Mouse (Mus musculus) limb, embryonic 13.5 days (tissue): ENCODE data around the gene Gchfr. TPM values are rescaled to one million over a fixed set of nuclear protein-coding genes. Genes with fewer than 3 reads are reported as not detected.

Experiments used
- ATAC-seq: fragments of 200-750 bp; cut with Nextera tagmentation; 2 replicates; pipeline ENCODE4 v1.8.0; 2017; ENCODE audit warnings: low read depth, moderate number of reproducible peaks, moderate TSS enrichment; ENCODE audit not compliant: low FRiP score
- H3K27ac ChIP-seq: fragments of 300-500 bp; sonication (generic); 2 replicates; pipeline ENCODE4 v1.5.1; 2015; ENCODE audit warnings: inconsistent platforms, mild to moderate bottlenecking, moderate library complexity
- H3K27me3 ChIP-seq: fragments of 300-500 bp; sonication (generic); 2 replicates; pipeline ENCODE4 v1.6.1; 2015; ENCODE audit warnings: mild to moderate bottlenecking, inconsistent platforms
- H3K36me3 ChIP-seq: fragments of 300-500 bp; sonication (generic); 2 replicates; pipeline ENCODE4 v1.6.1; 2015; ENCODE audit warnings: inconsistent platforms, mild to moderate bottlenecking, moderate library complexity
- H3K4me1 ChIP-seq: fragments of 300-500 bp; sonication (generic); 2 replicates; pipeline ENCODE4 v1.6.1; 2015; ENCODE audit warnings: inconsistent platforms
- H3K4me2 ChIP-seq: fragments of 300-500 bp; sonication (generic); replicated peaks from 2 replicates; pipeline ENCODE4 v1.6.1; 2015; ENCODE audit warnings: inconsistent platforms, mild to moderate bottlenecking, moderate library complexity
- H3K4me3 ChIP-seq: fragments of 300-500 bp; sonication (generic); 2 replicates; pipeline ENCODE4 v1.5.1; 2015; ENCODE audit warnings: moderate library complexity, mild to moderate bottlenecking, inconsistent platforms
- H3K9ac ChIP-seq: fragments of 300-500 bp; sonication (generic); 2 replicates; pipeline ENCODE4 v1.6.1; 2015; ENCODE audit warnings: mild to moderate bottlenecking, inconsistent platforms
- H3K9me3 ChIP-seq: fragments of 300-500 bp; sonication (generic); 2 replicates; pipeline ENCODE4 v1.6.1; 2016; ENCODE audit warnings: inconsistent platforms
- WGBS: fragments of 180-500 bp; shearing (Covaris S2); methylation state at CpG from one replicate; pipeline ENCODE4 v1.1.7; 2015; 5-methylcytosine and 5-hydroxymethylcytosine counted together
- polyA plus RNA-seq: library from polyadenylated mRNA; unstranded; fragments of >200 nt; fragmentation: Nextera tagmentation; extraction: Ambion mirVana; gene quantifications from 2 replicates; pipeline ENCODE4 v1.2.1, GENCODE M21; 2015

Gchfr gene
- polyA plus RNA-seq, 1 experiment from 2014 or later, result 5.8 TPM

DNA sequence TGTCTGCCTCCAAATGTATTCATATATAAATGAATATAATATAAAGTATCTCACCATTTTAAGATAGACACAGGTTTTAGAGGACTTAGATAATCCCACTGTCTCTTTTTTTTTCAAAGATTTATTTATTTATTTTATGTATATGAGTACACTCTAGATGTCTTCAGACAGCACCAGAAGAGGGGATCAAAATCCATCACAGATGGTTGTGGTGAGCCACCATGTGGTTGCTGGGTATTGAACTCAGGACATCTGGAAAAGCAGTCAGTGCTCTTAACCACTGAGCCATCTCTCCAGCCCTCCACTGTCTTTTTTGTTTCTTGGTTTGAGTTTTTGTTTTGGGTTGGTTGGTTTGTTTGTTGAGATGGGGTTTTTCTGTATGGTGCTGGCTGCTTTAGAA lies 9.7 kb upstream of the Gchfr start:
- Histone ChIP-seq H3K36me3 (peaks cover 11% of the 10 kb centered on the region), H3K27ac (no peak overlapping the region), H3K4me3 (0 out of 2 replicates have a peak overlapping the region, but pooled peaks have one; percentile 99), H3K9ac (no peak overlapping the region), H3K27me3 (no peaks in the 10 kb centered on the region), H3K9me3 (no peaks in the 10 kb centered on the region), H3K4me1 (peaks cover 14% of the 10 kb centered on the region), H3K4me2 (no peak overlapping the region; the same call in 1 of the 2 replicates)
- ATAC-seq, result no peak

DNA sequence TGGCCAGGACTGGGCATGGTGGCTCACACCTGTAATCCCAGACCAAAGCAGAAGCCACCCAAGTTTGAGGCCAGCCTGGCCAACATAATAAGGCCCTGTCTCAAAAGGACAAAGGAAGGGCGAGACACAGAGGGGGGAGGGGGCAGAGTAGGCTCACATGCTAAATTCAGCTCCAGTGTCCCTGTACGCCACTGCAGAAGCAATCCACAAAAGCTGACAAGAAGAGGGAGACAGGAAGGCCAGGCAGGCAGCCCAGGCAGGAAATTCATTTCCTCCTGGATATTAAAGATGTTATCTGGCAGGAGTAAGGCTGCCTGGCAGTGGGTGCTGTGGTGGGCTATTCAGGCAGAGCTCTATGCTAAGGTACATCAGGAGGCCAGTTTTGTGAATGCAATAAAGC lies 6.3 kb upstream of the Gchfr start:
- H3K36me3 ChIP-seq, result no peaks in the 10 kb centered on the region
- no peak overlapping the region for H3K4me3 ChIP-seq
- H3K4me2 ChIP-seq, result no peak overlapping the region
- H3K27ac ChIP-seq, result no peak overlapping the region
- no peaks in the 10 kb centered on the region for H3K9me3 ChIP-seq
- H3K4me1 ChIP-seq, result peaks cover 2% of the 10 kb centered on the region
- 51% methylated on average over 2 of the region's 2 CpGs for WGBS
- ATAC-seq, result no peak
- H3K9ac ChIP-seq, result 0 out of 2 replicates have a peak overlapping the region, but pooled peaks have one; percentile 5
- peaks cover 11% of the 10 kb centered on the region for H3K27me3 ChIP-seq

DNA sequence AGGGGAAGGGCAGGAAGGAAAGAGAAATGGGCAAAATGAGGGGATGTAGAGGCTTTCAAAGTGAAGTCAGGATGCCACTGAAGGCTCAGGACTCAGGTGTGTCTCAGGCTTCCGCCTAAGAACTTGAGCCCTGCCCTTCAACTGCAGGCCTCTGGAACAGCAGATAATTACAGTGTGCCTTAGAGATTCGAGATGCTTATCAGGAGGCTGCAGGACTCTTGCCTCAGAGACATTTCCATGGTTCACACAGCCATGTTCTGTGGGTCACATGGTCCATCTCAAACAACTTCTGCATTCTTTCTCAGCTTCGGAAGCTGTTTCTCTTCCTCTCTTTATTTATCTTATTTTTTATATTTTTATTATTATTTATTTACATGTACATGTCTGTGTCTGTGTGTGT lies 4.4 kb upstream of the Gchfr start:
- H3K9me3 ChIP-seq, result no peaks in the 10 kb centered on the region
- no peak overlapping the region for H3K4me3 ChIP-seq
- no peaks in the 10 kb centered on the region for H3K36me3 ChIP-seq
- H3K27me3 ChIP-seq, result peaks cover 30% of the 10 kb centered on the region
- 60% methylated on average over 3 of the region's 3 CpGs for WGBS
- no peak for ATAC-seq
- no peak overlapping the region for H3K9ac ChIP-seq
- no peak overlapping the region for H3K27ac ChIP-seq
- peaks cover 15% of the 10 kb centered on the region for H3K4me1 ChIP-seq
- H3K4me2 ChIP-seq, result no peak overlapping the region

DNA sequence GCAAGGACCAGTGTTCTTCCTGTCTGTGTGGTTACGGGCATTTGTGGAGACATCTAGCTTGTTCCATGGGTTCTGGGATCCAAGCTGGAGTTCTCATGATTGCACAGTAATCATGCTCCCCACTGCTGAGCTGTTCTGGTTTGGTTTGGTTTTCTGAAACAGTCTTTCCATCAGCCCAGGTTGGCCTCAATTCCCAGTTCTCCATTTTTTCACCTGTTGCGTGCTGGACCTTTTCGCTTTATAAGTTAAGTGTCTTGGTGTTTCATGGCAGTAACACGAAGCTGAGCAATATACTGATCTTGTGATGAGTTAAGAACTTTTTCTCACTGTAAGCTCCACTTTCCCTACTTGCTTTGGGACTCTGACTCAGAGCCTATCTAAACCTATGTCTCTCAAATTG lies 3.6 kb upstream of the Gchfr start:
- Histone ChIP-seq H3K27ac (no peak overlapping the region), H3K9me3 (no peaks in the 10 kb centered on the region), H3K27me3 (peaks cover 35% of the 10 kb centered on the region), H3K9ac (no peak overlapping the region), H3K4me3 (no peak overlapping the region), H3K4me2 (no peak overlapping the region), H3K4me1 (peaks cover 16% of the 10 kb centered on the region), H3K36me3 (no peaks in the 10 kb centered on the region)
- 80% methylated on average over 4 of the region's 4 CpGs for WGBS
- no peak for ATAC-seq

DNA sequence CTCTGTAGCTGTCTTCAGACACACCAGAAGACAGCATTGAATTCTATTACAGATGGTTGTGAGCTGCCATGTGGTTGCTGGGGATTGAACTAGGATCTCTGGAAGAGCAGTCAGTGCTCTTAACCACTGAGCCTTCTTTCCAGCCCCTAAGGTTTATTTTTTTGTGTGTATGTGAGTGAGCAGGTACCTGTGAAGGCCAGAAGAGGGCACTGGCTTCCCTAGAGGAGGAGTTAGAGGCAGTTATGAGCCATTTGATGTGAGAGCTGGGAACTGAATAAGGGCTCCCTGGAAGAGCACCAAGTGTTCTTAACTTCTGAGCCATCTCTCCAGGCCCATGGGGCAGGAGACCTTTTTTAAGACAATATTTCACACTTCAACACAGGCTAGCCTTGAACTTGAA lies 2.2 kb upstream of the Gchfr start:
- no peak for ATAC-seq

DNA sequence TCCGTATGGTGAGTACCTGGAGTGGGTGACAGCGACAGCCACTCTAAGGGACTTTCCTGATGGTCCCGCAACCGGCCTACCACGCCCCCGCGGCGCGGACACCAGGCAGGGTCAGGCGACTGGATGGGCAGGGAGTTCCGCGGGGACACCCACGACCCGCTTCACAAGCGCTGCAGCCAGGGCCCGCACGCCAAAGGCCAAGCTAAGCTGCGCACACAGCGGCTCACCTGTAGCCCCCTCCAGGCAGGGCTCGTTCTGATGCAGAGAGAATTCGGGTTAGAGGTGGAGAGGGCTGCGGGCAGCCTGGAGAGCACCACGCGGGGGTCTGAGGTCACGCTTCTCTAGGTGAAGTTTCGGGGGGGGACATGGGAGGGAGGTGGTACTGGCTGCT lies 288 bp downstream of the Gchfr start:
- Histone ChIP-seq H3K4me3 (peak overlapping the region; percentile 58), H3K27ac (no peak overlapping the region), H3K4me1 (peaks cover 21% of the 10 kb centered on the region), H3K27me3 (peaks cover 35% of the 10 kb centered on the region), H3K9me3 (no peaks in the 10 kb centered on the region), H3K36me3 (peaks cover 8% of the 10 kb centered on the region), H3K4me2 (peak overlapping the region; percentile 98), H3K9ac (peak overlapping the region; percentile 65)
- 2% methylated on average over 26 of the region's 26 CpGs for WGBS
- 0 out of 2 replicates have a peak, but pooled peaks have one; percentile 9 for ATAC-seq

More for the DNA sequence above, 2.2 kb upstream of the Gchfr start:
- no peaks in the 10 kb centered on the region for H3K9me3 ChIP-seq
- H3K27ac ChIP-seq, result no peak overlapping the region
- no peaks in the 10 kb centered on the region for H3K36me3 ChIP-seq
- H3K4me1 ChIP-seq, result peaks cover 16% of the 10 kb centered on the region
- no peak overlapping the region for H3K4me3 ChIP-seq
- no peak overlapping the region for H3K4me2 ChIP-seq
- peaks cover 35% of the 10 kb centered on the region for H3K27me3 ChIP-seq
- H3K9ac ChIP-seq, result no peak overlapping the region

DNA sequence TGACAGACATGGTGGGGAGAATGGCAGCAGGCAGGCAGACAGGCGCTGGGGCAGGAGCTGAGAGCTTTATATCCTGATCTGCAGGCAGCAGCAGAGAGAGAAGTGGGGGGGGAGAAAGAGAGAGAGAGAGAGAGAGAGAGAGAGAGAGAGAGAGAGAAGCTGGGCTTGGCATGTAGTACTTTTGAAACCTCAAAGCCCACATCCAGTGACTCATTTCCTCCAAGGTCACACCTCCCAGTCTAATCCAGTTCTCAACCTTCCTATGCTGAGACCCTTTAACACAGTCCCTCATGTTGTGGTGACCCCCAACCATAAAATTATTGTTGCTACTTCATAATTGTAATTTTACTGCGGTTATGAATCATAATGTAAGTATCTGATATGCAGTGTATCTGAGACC lies 2.7 kb downstream of the Gchfr start:
- Histone ChIP-seq H3K36me3 (peaks cover 12% of the 10 kb centered on the region), H3K4me3 (no peak overlapping the region), H3K9me3 (no peaks in the 10 kb centered on the region), H3K27ac (no peak overlapping the region), H3K9ac (no peak overlapping the region), H3K4me1 (peaks cover 34% of the 10 kb centered on the region), H3K4me2 (no peak overlapping the region), H3K27me3 (peaks cover 34% of the 10 kb centered on the region)
- WGBS, result 88% methylated on average over 2 of the region's 2 CpGs
- no peak for ATAC-seq

DNA sequence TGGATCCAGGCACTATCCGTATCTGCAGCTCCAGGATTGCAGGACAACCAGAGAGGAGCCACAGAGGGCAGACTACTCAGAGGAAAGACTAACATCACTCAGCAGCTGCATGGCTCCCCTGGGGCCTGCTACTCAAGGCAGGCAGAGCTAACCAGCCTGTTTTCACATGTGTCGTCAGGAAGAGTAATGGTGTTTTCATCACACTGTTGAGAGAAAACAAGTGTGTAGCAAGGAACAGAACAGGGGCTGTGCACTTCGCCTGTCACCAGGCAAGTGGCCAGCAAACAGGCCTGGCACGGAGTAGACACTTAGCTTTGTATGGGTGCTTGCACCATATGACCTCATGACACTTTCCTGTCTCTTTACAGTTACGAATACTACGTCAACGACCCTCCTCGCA lies 4.0 kb downstream of the Gchfr start:
- H3K9ac ChIP-seq, result no peak overlapping the region
- no peak overlapping the region for H3K27ac ChIP-seq
- H3K9me3 ChIP-seq, result no peaks in the 10 kb centered on the region
- ATAC-seq, result no peak
- WGBS, result 70% methylated on average over 8 of the region's 8 CpGs
- peaks cover 13% of the 10 kb centered on the region for H3K36me3 ChIP-seq
- H3K4me3 ChIP-seq, result no peak overlapping the region
- peaks cover 34% of the 10 kb centered on the region for H3K4me1 ChIP-seq
- H3K27me3 ChIP-seq, result peaks cover 21% of the 10 kb centered on the region
- no peak overlapping the region for H3K4me2 ChIP-seq

DNA sequence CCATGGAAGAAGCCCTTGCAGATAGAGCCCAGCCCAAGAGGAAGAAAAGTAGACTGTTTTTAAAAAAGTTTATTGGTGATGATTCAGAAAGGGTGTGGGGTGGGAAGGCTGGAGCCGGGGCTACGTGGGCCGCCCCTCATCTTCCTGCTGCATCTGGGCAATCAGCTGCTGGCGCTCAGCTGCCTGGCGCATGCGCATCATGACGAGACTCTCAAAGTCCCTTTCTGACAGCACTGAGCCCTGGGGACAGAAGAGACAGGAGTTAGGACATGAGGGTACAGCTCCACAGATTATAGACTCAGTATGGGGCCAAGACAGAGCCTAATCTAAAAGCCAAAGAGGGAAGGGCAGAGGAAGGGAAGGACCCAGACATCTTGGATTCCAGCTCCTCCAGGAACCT lies 4.9 kb downstream of the Gchfr start:
- 88% methylated on average over 7 of the region's 7 CpGs for WGBS
- Histone ChIP-seq H3K36me3 (peaks cover 22% of the 10 kb centered on the region), H3K4me3 (no peak overlapping the region), H3K27ac (no peak overlapping the region), H3K4me1 (peaks cover 26% of the 10 kb centered on the region), H3K9ac (no peak overlapping the region; the same call in 1 of the 2 replicates), H3K9me3 (no peaks in the 10 kb centered on the region), H3K27me3 (peaks cover 13% of the 10 kb centered on the region; the same call in 1 of the 2 replicates), H3K4me2 (peak overlapping the region; percentile 25; the same call in 1 of the 2 replicates)
- no peak for ATAC-seq

DNA sequence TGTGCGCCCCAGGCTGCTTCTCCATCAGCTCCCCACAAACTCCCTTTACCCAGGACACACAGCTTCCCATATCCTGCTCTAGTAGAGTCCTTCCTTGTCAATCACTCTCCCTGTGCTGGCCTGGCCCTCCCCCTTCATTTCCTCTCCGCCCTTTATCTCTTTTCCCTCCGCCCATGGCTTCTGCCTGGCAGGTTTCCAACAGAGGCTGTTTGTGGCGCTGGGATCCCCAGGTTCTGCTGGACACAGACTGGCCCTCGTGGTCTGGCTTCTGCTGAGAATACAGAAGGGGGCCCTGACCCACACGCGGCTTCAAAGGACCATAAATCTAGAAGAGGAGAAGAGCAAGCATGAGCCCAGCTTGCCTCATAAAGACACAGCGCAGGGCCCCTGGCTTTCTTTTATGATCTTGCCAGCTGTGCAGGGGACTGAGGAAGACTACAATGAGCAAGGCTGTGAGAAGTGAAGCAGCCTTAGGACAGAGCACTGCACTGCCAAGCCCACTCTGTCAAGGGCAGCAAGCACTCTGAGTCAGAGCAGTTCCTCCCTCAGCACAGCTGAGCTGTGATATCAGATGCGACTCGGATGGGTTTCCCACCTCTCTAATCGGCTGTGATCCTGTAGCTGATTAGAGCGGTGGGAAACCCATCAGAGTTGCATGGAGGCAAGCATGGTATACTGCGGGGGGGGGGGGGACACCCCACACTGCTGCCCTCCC lies 5.4 kb downstream of the Gchfr start:
- WGBS, result 13% methylated on average over 13 of the region's 13 CpGs
- Histone ChIP-seq H3K27ac (no peak overlapping the region; the same call in 1 of the 2 replicates), H3K36me3 (peaks cover 27% of the 10 kb centered on the region), H3K9me3 (no peaks in the 10 kb centered on the region), H3K4me2 (peak overlapping the region; percentile 25), H3K27me3 (peaks cover 7% of the 10 kb centered on the region; the same call in 1 of the 2 replicates), H3K9ac (no peak overlapping the region; the same call in 1 of the 2 replicates), H3K4me1 (peaks cover 21% of the 10 kb centered on the region), H3K4me3 (no peak overlapping the region)
- no peak for ATAC-seq

DNA sequence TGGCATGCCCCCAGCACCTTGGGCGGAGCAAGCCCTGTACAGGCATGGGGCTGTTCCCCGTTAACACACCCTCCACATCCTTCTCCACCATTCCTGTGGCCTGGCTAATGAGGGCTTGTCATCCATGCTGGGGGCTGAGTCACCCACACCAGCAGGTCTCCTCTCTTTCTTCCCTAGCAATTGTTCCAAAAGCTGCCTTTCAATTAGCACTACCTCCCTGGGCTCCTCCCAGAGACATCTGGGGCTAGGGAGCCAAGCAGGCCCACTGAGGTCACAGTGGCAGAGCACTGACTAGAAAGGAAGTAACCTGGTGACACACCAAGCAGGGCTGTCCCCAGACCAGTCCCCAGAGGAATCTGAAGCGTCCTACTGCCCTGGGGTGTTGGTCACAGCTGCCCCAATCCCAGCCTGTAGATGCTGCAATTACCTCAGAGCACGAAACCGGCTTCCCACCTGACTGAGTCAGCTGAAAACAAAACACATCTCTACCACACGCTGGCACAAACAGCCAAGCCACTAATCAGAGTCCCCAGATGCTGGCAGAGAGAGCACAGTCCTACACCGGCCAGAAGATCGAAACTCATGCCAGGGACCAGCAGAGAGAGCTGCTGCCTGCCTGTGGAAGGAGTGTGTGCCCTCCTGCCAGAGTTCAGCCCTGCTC lies 6.5 kb downstream of the Gchfr start, which contains the start of gene Gm14137:
Gene Gm14137 (plus strand): TSS at position 519 of the 661 bp plus-strand sequence.
- no peak within 1 kb of the TSS for H3K4me3 ChIP-seq

DNA sequence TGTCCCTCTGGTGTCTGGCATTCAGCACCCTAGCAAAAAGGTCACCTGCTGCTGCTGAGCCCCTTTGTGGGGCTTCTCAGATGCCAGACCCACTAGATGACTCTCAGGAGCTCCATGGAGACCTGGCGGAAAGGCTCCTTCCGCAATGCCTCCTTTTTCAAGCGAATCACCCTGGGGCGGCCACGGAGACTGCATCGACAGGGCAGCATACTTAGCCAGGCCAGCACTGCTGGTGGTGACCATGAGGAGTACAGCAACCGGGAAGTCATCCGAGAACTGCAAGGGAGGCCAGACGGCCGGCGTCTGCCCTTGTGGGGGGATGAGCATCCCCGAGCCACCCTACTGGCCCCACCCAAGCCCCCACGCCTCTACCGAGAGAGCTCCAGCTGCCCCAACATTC lies 7.3 kb downstream of the Gchfr start:
- Histone ChIP-seq H3K4me3 (no peak overlapping the region), H3K9me3 (no peaks in the 10 kb centered on the region), H3K27me3 (no peaks in the 10 kb centered on the region), H3K27ac (no peak overlapping the region), H3K4me1 (peaks cover 19% of the 10 kb centered on the region), H3K9ac (no peak overlapping the region), H3K4me2 (no peak overlapping the region), H3K36me3 (peaks cover 44% of the 10 kb centered on the region)
- ATAC-seq, result no peak
- 62% methylated on average over 14 of the region's 14 CpGs for WGBS

More for the DNA sequence above, 6.5 kb downstream of the Gchfr start, which contains the start of gene Gm14137:
- Histone ChIP-seq H3K27me3 (no peaks in the 10 kb centered on the region; the same call in 1 of the 2 replicates), H3K9me3 (no peaks in the 10 kb centered on the region), H3K4me2 (no peak within 1 kb of the TSS), H3K36me3 (peaks cover 37% of the 10 kb centered on the region), H3K4me1 (peaks cover 19% of the 10 kb centered on the region), H3K27ac (no peak within 1 kb of the TSS), H3K9ac (no peak within 1 kb of the TSS)
- WGBS, result 37% methylated on average over 8 of the region's 8 CpGs
- ATAC-seq, result no peak
